Mouse (Mus musculus): ENCODE measurements around the gene Camk1g. TPM values are rescaled to one million over a fixed set of nuclear protein-coding genes. Genes with fewer than 3 reads are reported as not detected.

Camk1g gene
- total RNA-seq, 2 experiments from 2014 or later, result 23.6 to 24.4 TPM

DNA sequence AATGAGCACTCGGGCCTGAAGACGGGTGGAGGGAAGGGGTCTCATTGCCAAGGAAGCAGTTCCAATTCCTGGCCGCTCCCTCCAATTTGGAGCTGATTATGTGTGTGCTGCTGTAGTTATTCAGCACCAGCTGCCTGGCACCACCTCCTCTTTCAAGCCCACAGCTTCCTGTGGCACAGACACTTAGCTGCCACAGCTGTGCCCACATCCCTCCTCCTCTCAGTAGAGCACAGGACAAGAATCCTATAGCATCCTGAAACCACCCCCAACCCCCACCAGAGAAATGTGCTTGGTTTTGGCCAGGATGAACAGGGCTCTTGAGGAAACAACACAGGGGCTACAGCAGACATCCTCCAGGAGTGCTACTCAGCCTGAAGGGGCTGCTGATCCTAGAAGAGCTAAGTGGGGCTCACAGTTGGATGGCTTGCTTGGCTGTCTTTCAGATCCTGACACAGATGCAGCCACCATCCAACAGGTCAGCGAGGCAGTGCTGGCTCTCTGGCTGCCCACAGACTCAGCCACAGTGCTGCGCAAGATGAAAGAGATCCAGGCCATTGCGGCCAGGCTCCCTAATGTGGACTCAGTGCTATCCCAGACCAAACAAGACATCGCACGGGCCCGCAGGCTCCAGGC lies 31.6 kb downstream of the Camk1g start:
- peak overlapping the region; percentile 52; the same call in 1 of the 2 replicates for H3K27ac ChIP-seq
- no peak for TF ChIP-seq CTCF (conservative IDR thresholded peaks at IDR 0.05)
- no peak overlapping the region for H3K4me3 ChIP-seq
- peak; percentile 49 to 70 for DNase-seq (ENCODE audit: low spot score in 2 of 2)

DNA sequence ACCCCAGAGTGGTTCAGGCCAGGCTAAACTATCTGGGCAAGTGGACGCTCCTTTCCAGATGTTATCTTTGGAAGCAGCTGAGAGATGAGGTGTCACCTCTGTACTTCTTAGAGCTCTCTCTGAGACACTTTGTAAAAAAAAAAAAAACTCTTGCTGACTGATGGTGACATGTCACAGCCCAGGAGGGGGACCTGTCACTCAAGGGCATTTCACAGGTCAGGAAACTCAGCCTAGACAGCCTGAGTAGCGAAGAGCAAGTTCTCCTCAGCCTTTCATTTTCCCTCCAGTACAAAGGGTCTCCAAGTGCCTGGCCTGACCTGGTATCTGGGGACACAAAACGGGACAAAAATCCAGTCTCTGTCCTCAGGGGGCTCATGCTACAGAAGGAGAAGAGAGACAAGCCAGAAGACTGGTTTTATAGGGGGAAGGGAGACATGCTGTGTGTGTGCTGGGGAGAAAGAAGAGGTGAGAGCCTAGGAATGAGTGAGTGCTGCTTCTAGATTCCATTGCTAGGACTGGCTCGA lies 32.2 kb downstream of the Camk1g start:
- DNase-seq (ENCODE audit: low spot score in 2 of 2), result no peak
- TF ChIP-seq CTCF (conservative IDR thresholded peaks at IDR 0.05), result no peak
- no peak overlapping the region for H3K4me3 ChIP-seq
- H3K27ac ChIP-seq, result peak overlapping the region; percentile 32; the same call in 1 of the 2 replicates

- no peak for DNase-seq (ENCODE audit: low spot score in 2 of 2)
Measured at GRCm38 (mm10) chr1:193337018-193337321, 33.1 kb downstream of the Camk1g start.

DNA sequence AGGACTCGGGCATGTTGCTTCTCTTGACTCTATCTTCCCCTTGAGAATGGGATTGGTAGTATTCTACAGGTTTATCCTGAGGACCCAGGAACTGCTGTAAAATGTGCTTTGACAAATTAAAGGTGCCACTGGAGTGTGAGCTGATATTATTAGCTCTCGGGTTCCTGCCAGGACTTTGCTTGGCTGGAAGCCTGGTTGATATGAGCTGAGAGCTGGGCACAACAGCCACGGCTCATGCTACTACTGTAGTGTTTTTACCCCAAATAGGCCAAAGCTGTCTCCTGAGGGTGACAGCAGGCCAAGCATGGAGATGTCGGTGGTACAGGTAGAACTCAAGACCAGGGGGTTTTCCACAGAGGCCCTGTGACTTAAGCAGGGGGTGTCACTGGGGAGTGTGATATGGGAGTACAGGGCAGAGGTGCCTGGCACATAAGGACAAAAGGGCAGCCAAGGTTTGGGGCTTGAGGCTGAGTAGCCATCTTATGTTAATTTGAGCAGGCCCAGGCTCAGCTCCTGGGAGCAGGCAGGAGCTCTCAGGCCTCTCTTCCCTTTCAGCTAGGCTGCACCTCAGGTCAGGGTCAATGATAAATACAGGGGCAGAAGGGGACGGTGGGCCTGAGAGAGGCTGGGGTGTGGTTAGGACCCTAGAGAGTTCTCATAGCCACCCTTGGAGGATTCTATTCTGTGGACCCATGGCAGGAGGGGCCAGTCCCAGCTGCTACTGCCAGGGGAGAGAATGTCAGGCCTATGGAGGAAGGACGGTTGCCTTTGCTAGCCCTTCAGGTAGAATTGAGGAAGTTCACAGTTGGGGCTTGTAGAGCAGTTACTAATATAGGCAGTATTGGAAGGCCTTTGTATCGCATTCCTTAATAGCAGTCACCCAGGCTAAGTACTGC lies 33.7 kb downstream of the Camk1g start:
- DNase-seq (ENCODE audit: low spot score in 2 of 2), result peak; percentile 42 to 51
- no peak for TF ChIP-seq CTCF (conservative IDR thresholded peaks at IDR 0.05)

More at GRCm38 (mm10) chr1:193337018-193337321, 33.1 kb downstream of the Camk1g start:
- Histone ChIP-seq H3K27ac (no peak overlapping the region), H3K4me3 (no peak overlapping the region)
- TF ChIP-seq CTCF (conservative IDR thresholded peaks at IDR 0.05), result no peak

DNA sequence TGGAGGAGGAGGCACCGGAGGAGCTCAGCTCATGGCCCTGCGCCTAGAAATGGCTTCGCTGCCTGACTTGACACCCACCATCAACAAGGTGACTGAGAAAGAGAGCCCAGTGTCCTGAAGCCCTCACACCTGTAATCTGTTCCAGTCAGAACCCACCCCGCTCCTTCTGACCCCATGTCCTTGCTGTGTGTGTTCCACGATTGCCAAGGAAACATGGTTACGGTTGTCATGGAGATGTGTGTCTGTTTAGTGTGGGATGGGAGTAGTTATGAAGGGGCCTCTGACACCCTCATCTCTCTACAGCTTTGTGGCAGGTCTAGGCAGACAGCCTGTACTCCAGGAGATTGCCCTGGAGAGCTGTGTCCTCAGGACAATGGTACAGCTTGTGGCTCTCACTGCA lies 35.6 kb downstream of the Camk1g start:
- peak overlapping the region; percentile 46 for H3K27ac ChIP-seq
- no peak for DNase-seq (ENCODE audit: low spot score in 2 of 2)
- no peak for TF ChIP-seq CTCF (conservative IDR thresholded peaks at IDR 0.05)
- no peak overlapping the region for H3K4me3 ChIP-seq

More for the DNA sequence above, 33.7 kb downstream of the Camk1g start:
- no peak overlapping the region for H3K4me3 ChIP-seq
- peak overlapping the region; percentile 43; the same call in 1 of the 2 replicates for H3K27ac ChIP-seq

GRCm38 (mm10) chr1:193333776-193334175 lies 36.3 kb downstream of the Camk1g start:
- no peak overlapping the region for H3K4me3 ChIP-seq
- TF ChIP-seq CTCF (conservative IDR thresholded peaks at IDR 0.05), result no peak
- peak overlapping the region; percentile 46 for H3K27ac ChIP-seq
- no peak for DNase-seq (ENCODE audit: low spot score in 2 of 2)

DNA sequence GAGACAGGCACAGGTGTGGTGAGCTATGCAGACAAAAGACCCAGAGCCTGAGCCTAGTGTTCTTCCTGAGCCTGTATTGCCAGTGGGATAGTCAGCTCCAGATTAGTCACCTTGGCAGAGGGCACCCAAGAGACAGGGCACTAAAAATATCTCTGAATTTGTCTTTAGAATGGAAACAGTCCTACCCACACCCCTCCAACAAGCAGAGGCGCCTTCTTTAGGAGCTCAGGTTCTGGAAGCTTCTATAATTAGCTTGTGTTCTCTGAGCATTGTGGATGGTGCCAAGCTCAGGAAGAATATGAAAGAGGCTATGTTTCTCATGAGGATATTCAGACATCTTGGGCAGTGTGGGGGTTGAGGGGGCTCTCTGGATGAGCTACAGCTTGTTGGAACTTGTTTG lies 37.4 kb downstream of the Camk1g start:
- no peak overlapping the region for H3K4me3 ChIP-seq
- no peak overlapping the region for H3K27ac ChIP-seq
- DNase-seq (ENCODE audit: low spot score in 2 of 2), result no peak
- no peak for TF ChIP-seq CTCF (conservative IDR thresholded peaks at IDR 0.05)

- Histone ChIP-seq H3K4me3 (no peak overlapping the region), H3K27ac (no peak overlapping the region)
- DNase-seq (ENCODE audit: low spot score in 2 of 2), result no peak
- TF ChIP-seq CTCF (conservative IDR thresholded peaks at IDR 0.05), result no peak
Measured at GRCm38 (mm10) chr1:193332018-193332417, 38.1 kb downstream of the Camk1g start.

DNA sequence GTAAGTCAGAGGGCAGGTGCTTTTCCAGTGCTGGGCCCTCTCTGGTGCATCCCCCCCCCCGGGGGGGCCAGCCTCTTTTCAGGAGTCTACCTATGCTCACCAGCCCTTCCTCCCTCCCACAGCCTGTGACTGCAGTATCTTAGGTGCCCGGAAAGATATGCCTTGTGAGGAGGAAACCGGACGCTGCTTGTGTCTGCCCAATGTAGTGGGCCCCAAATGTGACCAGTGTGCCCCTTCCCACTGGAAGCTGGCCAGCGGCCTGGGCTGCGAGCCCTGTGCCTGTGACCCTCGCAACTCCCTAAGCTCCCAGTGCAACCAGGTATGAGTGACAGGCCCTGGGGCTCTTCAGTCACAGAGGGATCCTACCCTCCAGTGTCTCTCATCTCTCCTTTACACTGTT lies 39.5 kb downstream of the Camk1g start:
- peak overlapping the region; percentile 14; the same call in 1 of the 2 replicates for H3K27ac ChIP-seq
- DNase-seq (ENCODE audit: low spot score in 2 of 2), result no peak
- no peak overlapping the region for H3K4me3 ChIP-seq
- TF ChIP-seq CTCF (conservative IDR thresholded peaks at IDR 0.05), result no peak

- Histone ChIP-seq H3K4me3 (no peak overlapping the region), H3K27ac (peak overlapping the region; percentile 14; the same call in 1 of the 2 replicates)
- DNase-seq (ENCODE audit: low spot score in 2 of 2), result peak; percentile 84 to 91
- peak; percentile 95 for TF ChIP-seq CTCF (conservative IDR thresholded peaks at IDR 0.05)
Measured at GRCm38 (mm10) chr1:193330172-193330571, 39.9 kb downstream of the Camk1g start.

GRCm38 (mm10) chr1:193329557-193329956 lies 40.5 kb downstream of the Camk1g start:
- DNase-seq (ENCODE audit: low spot score in 2 of 2), result no peak
- Histone ChIP-seq H3K27ac (no peak overlapping the region), H3K4me3 (no peak overlapping the region)
- TF ChIP-seq CTCF (conservative IDR thresholded peaks at IDR 0.05), result no peak

DNA sequence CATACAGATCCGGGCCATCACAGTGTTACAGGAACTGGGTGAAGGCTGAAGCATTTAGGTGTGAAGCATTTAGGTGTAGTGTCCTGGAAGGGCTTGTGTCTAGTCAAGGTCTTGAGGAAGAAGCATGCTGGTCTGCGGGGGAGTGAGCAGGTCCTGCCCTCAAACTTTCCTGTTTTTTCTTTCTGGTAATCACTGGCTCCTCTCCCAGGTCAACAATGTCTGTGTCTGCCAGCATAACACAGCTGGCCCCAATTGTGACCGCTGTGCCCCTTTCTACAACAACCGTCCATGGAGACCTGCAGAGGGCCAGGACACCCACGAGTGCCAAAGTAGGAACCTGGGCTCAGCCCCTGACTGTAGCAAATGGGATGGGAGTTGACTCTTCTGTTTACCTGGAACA lies 42.4 kb downstream of the Camk1g start:
- TF ChIP-seq CTCF (conservative IDR thresholded peaks at IDR 0.05), result no peak
- DNase-seq (ENCODE audit: low spot score in 2 of 2), result no peak
- no peak overlapping the region for H3K27ac ChIP-seq
- no peak overlapping the region for H3K4me3 ChIP-seq

GRCm38 (mm10) chr1:193327216-193327615 lies 42.9 kb downstream of the Camk1g start:
- no peak for TF ChIP-seq CTCF (conservative IDR thresholded peaks at IDR 0.05)
- no peak overlapping the region for H3K4me3 ChIP-seq
- H3K27ac ChIP-seq, result no peak overlapping the region
- DNase-seq (ENCODE audit: low spot score in 2 of 2), result peak in 1 of 2 experiments; percentile 59
